Mouse (Mus musculus) ES-E14 (cell line): ENCODE measurements around the gene Xylt1. TPM values are rescaled to one million over a fixed set of nuclear protein-coding genes. Genes with fewer than 3 reads are reported as not detected.

Experiments
- DNase-seq: peaks from one replicate; pipeline ENCODE4 v3.0.0-alpha.2; 2013; ENCODE audit warnings: low read depth, low spot score
- H3K27ac ChIP-seq: 2 replicates; pipeline ENCODE4 v1.5.1; 2012; ENCODE audit warnings: low read depth, mild to moderate bottlenecking, low read length, moderate library complexity, mixed read lengths; ENCODE audit not compliant: poor library complexity, insufficient read depth, severe bottlenecking
- H3K36me3 ChIP-seq: 2 replicates; pipeline ENCODE4 v1.6.1; 2012; ENCODE audit warnings: mild to moderate bottlenecking, low read length, moderate library complexity, mixed read lengths; ENCODE audit not compliant: control insufficient read depth, poor library complexity, insufficient read depth, severe bottlenecking
- H3K4me1 ChIP-seq, 2 experiments: fragments of 150-350 bp in 1 of 2; sonication (generic) in 1 of 2; 2 replicates each; pipeline ENCODE4 v1.6.1; 2012; ENCODE audit warnings: low read length in 2 of 2, mild to moderate bottlenecking in 1 of 2, mixed read lengths in 1 of 2; ENCODE audit not compliant: control insufficient read depth in 2 of 2, insufficient read depth in 2 of 2, poor library complexity in 1 of 2
- H3K4me3 ChIP-seq, 2 experiments: fragments of 150-350 bp in 1 of 2; sonication (generic) in 1 of 2; 2 replicates each; pipeline ENCODE4 v1.5.1; 2012; ENCODE audit warnings: low read length in 2 of 2, low read depth in 1 of 2, mild to moderate bottlenecking in 1 of 2, mixed read lengths in 1 of 2; ENCODE audit not compliant: insufficient read depth in 1 of 2, poor library complexity in 1 of 2, severe bottlenecking in 1 of 2
- H3K9ac ChIP-seq: 2 replicates; pipeline ENCODE4 v1.6.1; 2012; ENCODE audit warnings: low read depth, mild to moderate bottlenecking, low read length, mixed read lengths; ENCODE audit not compliant: poor library complexity, insufficient read depth, severe bottlenecking
- H3K9me3 ChIP-seq: fragments of 150-350 bp; sonication (generic); 2 replicates; pipeline ENCODE4 v1.6.1; 2012; ENCODE audit warnings: low read depth, mild to moderate bottlenecking, low read length; ENCODE audit not compliant: control insufficient read depth, insufficient read depth
- CHD2 ChIP-seq: IDR thresholded peaks from 2 replicates; pipeline ENCODE4 v1.6.1; 2014; ENCODE audit warnings: mild to moderate bottlenecking, low read depth, low read length, inconsistent platforms
- HCFC1 ChIP-seq: IDR thresholded peaks from 2 replicates; pipeline ENCODE4 v1.6.1; 2012; ENCODE audit warnings: low read length, inconsistent platforms, borderline replicate concordance; ENCODE audit not compliant: insufficient read depth
- MAFK ChIP-seq: IDR thresholded peaks from 2 replicates; pipeline ENCODE4 v1.6.1; 2014; ENCODE audit warnings: mild to moderate bottlenecking, low read depth, low read length, inconsistent platforms; ENCODE audit not compliant: insufficient read depth
- ZC3H11A ChIP-seq: IDR thresholded peaks from 2 replicates; pipeline ENCODE4 v1.6.1; 2012; ENCODE audit warnings: low read depth, mild to moderate bottlenecking, inconsistent platforms, low read length, borderline replicate concordance
- ZNF384 ChIP-seq: IDR thresholded peaks from 2 replicates; pipeline ENCODE4 v1.6.1; 2012; ENCODE audit warnings: low read depth, low read length, inconsistent platforms
- in situ Hi-C, 2 experiments: fragments of 600-800 bp; cut with MboI; formaldehyde crosslinking; loops; one replicate each; pipeline ENCODE4 v1.15.1; 2025; ENCODE audit warnings: low sequenced_read_pairs in 2 of 2, inconsistent platforms in 1 of 2; ENCODE audit not compliant: unreplicated experiment in 2 of 2
- total RNA-seq: library from RNA; depleted of rRNA; stranded (reverse); fragments of 300-350 nt; gene quantifications from 2 replicates; pipeline ENCODE4 v1.2.3, GENCODE M21; 2012

Xylt1 gene
- total RNA-seq, 1 experiment: 3.6 TPM

- H3K9me3 ChIP-seq: no peaks in the 10 kb centered on the region
Observed at GRCm38 (mm10) chr7:117411874-117412273, 31.1 kb downstream of the Xylt1 start.

GRCm38 (mm10) chr7:117412405-117412804 lies 31.6 kb downstream of the Xylt1 start:
- in situ Hi-C loops: no loop called here
- TF ChIP-seq MAFK: no peak
- TF ChIP-seq CHD2: no peak
- DNase-seq: no peak
- Histone ChIP-seq H3K4me1 (peaks cover 2 to 14% of the 10 kb centered on the region in 2 experiments; a peak in 2 of 4 replicates), H3K9me3 (no peaks in the 10 kb centered on the region), H3K4me3 (no peak overlapping the region), H3K9ac (no peak overlapping the region), H3K36me3 (no peaks in the 10 kb centered on the region; the same call in 1 of the 2 replicates), H3K27ac (no peak overlapping the region; the same call in 1 of the 2 replicates)

More at GRCm38 (mm10) chr7:117411874-117412273, 31.1 kb downstream of the Xylt1 start:
- in situ Hi-C loops: no loop called here
- TF ChIP-seq MAFK (no peak), CHD2 (no peak), ZC3H11A (no peak), ZNF384 (no peak)
- peaks cover 2 to 14% of the 10 kb centered on the region in 2 experiments; a peak in 2 of 4 replicates for H3K4me1 ChIP-seq
- no peak overlapping the region for H3K9ac ChIP-seq
- H3K4me3 ChIP-seq: no peak overlapping the region
- no peaks in the 10 kb centered on the region; the same call in 1 of the 2 replicates for H3K36me3 ChIP-seq
- no peak for DNase-seq
- no peak overlapping the region; the same call in 1 of the 2 replicates for H3K27ac ChIP-seq

GRCm38 (mm10) chr7:117414341-117415008 lies 33.7 kb downstream of the Xylt1 start:
- TF ChIP-seq ZC3H11A: no peak
- TF ChIP-seq MAFK: no peak
- TF ChIP-seq CHD2: no peak
- no peak for TF ChIP-seq ZNF384
- no peak for TF ChIP-seq HCFC1
- in situ Hi-C loops: no loop called here
- no peaks in the 10 kb centered on the region for H3K36me3 ChIP-seq
- no peaks in the 10 kb centered on the region for H3K9me3 ChIP-seq
- H3K9ac ChIP-seq: no peak overlapping the region
- H3K4me3 ChIP-seq: no peak overlapping the region
- peaks cover 2 to 14% of the 10 kb centered on the region in 2 experiments; a peak in 2 of 4 replicates for H3K4me1 ChIP-seq
- DNase-seq: no peak
- no peak overlapping the region for H3K27ac ChIP-seq

- no peak for DNase-seq
- in situ Hi-C loops: no loop called here
- TF ChIP-seq ZC3H11A (no peak), HCFC1 (no peak), CHD2 (no peak)
- Histone ChIP-seq H3K36me3 (no peaks in the 10 kb centered on the region), H3K9ac (no peak overlapping the region), H3K27ac (no peak overlapping the region), H3K4me1 (peaks cover 2 to 14% of the 10 kb centered on the region in 2 experiments; a peak in 2 of 4 replicates), H3K4me3 (no peak overlapping the region), H3K9me3 (no peaks in the 10 kb centered on the region)
Observed at GRCm38 (mm10) chr7:117415009-117415363, 34.2 kb downstream of the Xylt1 start.

GRCm38 (mm10) chr7:117419041-117419440 lies 38.3 kb downstream of the Xylt1 start:
- DNase-seq: no peak
- no peak overlapping the region for H3K9ac ChIP-seq
- in situ Hi-C loops: no loop called here
- no peak overlapping the region for H3K27ac ChIP-seq
- H3K36me3 ChIP-seq: no peaks in the 10 kb centered on the region
- no peaks in the 10 kb centered on the region for H3K9me3 ChIP-seq
- peaks cover 0 to 13% of the 10 kb centered on the region in 2 experiments; a peak in 3 of 4 replicates for H3K4me1 ChIP-seq
- H3K4me3 ChIP-seq: no peak overlapping the region
- no peak for TF ChIP-seq HCFC1
- no peak for TF ChIP-seq ZC3H11A
- no peak for TF ChIP-seq MAFK
- no peak for TF ChIP-seq ZNF384
- TF ChIP-seq CHD2: no peak
